Mouse (Mus musculus): ENCODE data around the gene Scyl1.
"Not testable (repeated sequence)": the region's sequence is repeated elsewhere in the genome, so short reads cannot be mapped to it uniquely, and the experiment has no call there.

Scyl1 gene

GRCm38 (mm10) chr19:5803041-5803880, 32.0 kb upstream of the Scyl1 start:
- DNase-seq (ENCODE audit: low read depth, low spot score): peak; percentile 94

- no peak for DNase-seq (ENCODE audit: low read depth, low spot score)
Measured at GRCm38 (mm10) chr19:5802787-5803040, 31.5 kb upstream of the Scyl1 start.

GRCm38 (mm10) chr19:5802011-5802786, 31.0 kb upstream of the Scyl1 start:
- DNase-seq (ENCODE audit: low read depth, low spot score): no peak

- DNase-seq (ENCODE audit: low read depth, low spot score): no peak
Measured at GRCm38 (mm10) chr19:5801432-5801964, 30.3 kb upstream of the Scyl1 start.

GRCm38 (mm10) chr19:5800632-5801431, 29.6 kb upstream of the Scyl1 start:
- DNase-seq (ENCODE audit: low read depth, low spot score): no peak

GRCm38 (mm10) chr19:5800350-5800631, 29.1 kb upstream of the Scyl1 start:
- DNase-seq (ENCODE audit: low read depth, low spot score): no peak

GRCm38 (mm10) chr19:5799566-5800349, 28.5 kb upstream of the Scyl1 start:
- DNase-seq (ENCODE audit: low read depth, low spot score): no peak

GRCm38 (mm10) chr19:5798700-5799479, 27.7 kb upstream of the Scyl1 start:
- no peak for DNase-seq (ENCODE audit: low read depth, low spot score)

- DNase-seq (ENCODE audit: low read depth, low spot score): no peak
Measured at GRCm38 (mm10) chr19:5797381-5798111, 26.3 kb upstream of the Scyl1 start.

- DNase-seq (ENCODE audit: low read depth, low spot score): no peak
Measured at GRCm38 (mm10) chr19:5796573-5797111, 25.4 kb upstream of the Scyl1 start.

GRCm38 (mm10) chr19:5795668-5796572, 24.7 kb upstream of the Scyl1 start:
- DNase-seq (ENCODE audit: low read depth, low spot score): no peak

GRCm38 (mm10) chr19:5794771-5795576, 23.8 kb upstream of the Scyl1 start:
- no peak for DNase-seq (ENCODE audit: low read depth, low spot score)

GRCm38 (mm10) chr19:5793917-5794770, 22.9 kb upstream of the Scyl1 start:
- DNase-seq (ENCODE audit: low read depth, low spot score): not testable (repeated sequence)

GRCm38 (mm10) chr19:5793116-5793515, 21.9 kb upstream of the Scyl1 start:
- DNase-seq (ENCODE audit: low read depth, low spot score): no peak

- DNase-seq (ENCODE audit: low read depth, low spot score): no peak
Measured at GRCm38 (mm10) chr19:5791329-5791728, 20.1 kb upstream of the Scyl1 start.

GRCm38 (mm10) chr19:5789066-5789465, 17.8 kb upstream of the Scyl1 start:
- DNase-seq (ENCODE audit: low read depth, low spot score): no peak

- no peak for DNase-seq (ENCODE audit: low read depth, low spot score)
Measured at GRCm38 (mm10) chr19:5788620-5789019, 17.4 kb upstream of the Scyl1 start.
